Mouse (Mus musculus): ENCODE data around the gene Iqcn.
A peak's percentile ranks its signal among the peaks of the same experiment; 100 is the strongest.

Gene Iqcn

GRCm38 (mm10) chr8:70703287-70703686, at the start of gene Iqcn:
Iqcn (plus strand) TSS chr8:70703457.
- DNase-seq, result no peak

- no peak for DNase-seq
Measured at GRCm38 (mm10) chr8:70654121-70654520, 49.1 kb upstream of the Iqcn start.

DNA sequence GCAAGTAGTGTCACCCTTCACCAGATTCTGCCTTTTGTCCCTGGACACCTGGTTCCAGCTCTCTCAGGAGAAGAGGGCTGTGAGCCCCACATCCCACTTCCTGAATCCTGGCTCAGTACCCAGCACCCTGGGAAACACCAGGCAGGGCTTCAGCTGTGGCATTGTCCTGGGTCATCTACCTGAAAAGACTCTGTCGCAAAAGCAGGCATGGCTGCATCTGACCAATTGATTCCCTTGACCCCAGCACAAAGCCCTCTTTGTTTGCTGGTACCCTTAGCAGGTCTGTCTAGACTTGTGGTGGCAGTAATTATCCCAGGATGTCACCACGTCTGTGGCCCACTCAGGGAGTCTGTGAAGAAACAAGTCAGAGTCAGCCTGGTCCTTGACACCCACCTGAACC, 47.8 kb upstream of the Iqcn start:
- no peak for DNase-seq

GRCm38 (mm10) chr8:70656193-70656790, 47.0 kb upstream of the Iqcn start:
- DNase-seq, result no peak

GRCm38 (mm10) chr8:70657214-70657613, 46.0 kb upstream of the Iqcn start:
- no peak for DNase-seq

- DNase-seq, result no peak
Measured at GRCm38 (mm10) chr8:70657739-70658138, 45.5 kb upstream of the Iqcn start.

DNA sequence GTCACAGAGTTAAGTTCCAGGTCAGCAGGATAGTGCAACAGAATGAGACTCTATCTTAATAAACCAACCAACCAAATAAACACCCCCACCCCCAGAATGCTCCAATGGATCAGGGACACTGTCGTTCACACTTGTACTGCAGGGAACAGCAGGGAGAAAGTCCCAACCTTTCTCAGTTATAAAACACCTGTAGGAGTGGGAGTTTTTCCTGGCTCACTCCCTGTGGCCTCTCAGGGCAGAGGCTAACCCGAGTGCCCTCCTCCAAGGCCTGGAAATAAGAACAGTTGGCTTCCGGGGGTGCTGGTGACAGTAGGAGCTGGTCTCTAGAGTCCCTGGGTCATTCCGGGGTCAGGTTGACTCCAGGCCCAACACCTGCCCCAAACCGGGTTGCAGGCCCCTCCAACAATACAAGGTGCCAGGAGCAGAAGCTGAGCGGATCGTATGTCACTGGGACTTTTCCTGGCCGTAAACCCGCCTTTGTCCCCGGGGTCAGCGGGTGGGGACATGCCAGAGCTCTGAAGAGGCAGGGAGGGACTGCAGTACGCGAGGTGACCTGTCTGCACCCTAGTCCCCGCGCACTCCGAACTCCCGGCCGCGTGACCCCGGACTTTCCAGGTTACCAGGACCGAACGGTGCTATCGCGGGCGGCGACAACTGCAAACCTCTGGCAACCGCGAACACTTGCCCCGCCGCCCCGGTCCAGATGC, 44.2 kb upstream of the Iqcn start:
- peak; percentile 62 for DNase-seq

GRCm38 (mm10) chr8:70659604-70660272, 43.5 kb upstream of the Iqcn start:
- peak; percentile 97 for DNase-seq

DNA sequence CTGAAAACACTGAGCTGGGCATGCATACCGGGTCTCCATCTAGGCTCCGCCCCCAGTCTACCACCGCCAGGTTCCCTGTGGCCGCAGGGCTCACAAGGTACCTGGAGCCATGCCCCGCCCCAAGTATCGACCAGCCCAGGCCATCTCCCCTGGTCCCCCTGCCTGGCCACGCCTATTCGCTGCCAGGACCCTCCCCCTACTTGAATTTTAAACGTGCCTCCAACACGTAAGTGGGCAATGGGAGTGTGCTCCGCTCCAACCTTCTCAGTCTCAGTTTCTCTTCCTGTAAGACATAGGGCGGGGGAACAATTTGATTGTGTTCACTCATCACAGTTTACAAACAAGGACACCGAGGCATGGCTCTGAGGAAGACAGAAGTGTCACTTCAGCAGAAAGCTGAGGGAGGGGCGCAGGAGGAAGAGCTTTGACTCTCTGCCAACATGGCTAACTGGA, 43.0 kb upstream of the Iqcn start, which contains the start of gene Pgpep1:
Gene Pgpep1 (minus strand): TSS at position 116 of the 453 bp plus-strand sequence.
- peak; percentile 68 for DNase-seq

GRCm38 (mm10) chr8:70663691-70664090, 39.6 kb upstream of the Iqcn start:
- DNase-seq, result no peak

DNA sequence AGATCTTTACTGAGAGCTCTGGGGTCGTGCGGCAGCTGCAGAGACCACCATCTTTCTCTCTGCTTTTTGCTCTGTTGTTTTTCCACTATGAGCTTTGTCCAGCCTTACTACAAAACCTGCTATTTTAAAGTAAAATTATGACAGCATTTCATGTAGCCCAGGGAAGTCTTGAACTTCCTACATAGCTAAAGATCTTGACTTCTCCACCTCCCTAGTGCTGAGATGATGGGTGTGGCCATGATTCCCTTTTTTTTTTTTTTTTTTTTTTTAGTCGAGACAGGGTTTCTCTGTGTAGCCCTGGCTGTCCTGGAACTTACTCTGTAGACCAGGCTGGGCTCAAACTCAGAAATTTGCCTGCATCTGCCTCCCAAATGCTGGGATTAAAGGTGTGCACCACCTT, 38.6 kb upstream of the Iqcn start:
- DNase-seq, result no peak

- peak; percentile 87 for DNase-seq
Measured at GRCm38 (mm10) chr8:70665599-70665998, 37.7 kb upstream of the Iqcn start.

DNA sequence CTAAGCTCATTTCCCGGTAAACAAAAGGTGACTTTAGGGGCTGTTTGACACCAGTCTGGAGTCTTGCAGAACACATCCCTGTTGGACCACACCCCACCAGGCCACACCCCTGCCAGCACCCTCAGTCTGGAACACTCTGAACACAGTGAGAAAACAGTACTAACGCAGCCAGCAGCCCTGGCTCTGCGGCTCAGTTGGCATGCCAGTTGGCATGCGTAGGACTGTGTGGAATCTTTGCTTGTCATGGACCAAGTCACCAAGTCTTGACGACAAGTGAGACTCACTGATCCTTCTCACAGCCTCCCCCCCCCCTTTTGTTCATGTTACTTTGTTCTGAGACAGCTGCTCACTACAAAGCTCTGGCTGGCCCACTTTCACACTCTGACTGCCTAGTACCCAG, 36.2 kb upstream of the Iqcn start:
- peak; percentile 57 for DNase-seq

DNA sequence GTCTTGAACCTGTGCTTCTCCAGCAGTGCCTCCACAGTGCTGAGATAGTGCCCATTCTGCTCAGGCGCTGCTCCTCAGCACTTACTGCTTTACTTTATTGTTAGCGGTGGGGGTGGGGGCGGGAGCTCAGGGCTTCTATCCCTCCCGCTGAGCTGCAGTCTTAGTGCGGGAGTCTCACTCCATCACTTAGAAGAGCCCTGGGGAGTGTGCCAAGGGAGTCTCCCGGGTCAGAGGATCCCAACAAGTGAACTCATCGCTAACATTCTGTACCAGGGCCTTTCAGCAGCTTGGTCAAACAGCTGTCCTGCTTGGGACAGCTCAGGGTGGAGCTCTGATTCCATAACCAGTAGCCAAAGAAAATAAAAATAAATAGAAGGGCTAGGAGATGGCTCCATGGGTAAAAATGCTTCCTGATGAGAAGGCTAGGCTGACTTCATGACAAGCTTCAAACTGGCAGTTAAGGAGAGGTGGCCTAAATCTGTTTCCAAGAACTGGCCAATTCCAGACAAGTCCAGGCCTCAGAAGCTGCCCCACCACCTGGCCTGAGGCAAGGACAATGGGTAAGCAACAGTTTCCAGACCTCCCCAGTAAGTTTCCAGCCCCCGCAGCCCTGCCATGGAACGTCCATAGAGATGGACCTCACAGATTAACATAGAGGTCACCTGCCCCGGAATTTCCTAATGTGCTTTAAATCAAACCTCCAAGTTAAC, 31.5 kb upstream of the Iqcn start:
- peak; percentile 80 for DNase-seq

DNA sequence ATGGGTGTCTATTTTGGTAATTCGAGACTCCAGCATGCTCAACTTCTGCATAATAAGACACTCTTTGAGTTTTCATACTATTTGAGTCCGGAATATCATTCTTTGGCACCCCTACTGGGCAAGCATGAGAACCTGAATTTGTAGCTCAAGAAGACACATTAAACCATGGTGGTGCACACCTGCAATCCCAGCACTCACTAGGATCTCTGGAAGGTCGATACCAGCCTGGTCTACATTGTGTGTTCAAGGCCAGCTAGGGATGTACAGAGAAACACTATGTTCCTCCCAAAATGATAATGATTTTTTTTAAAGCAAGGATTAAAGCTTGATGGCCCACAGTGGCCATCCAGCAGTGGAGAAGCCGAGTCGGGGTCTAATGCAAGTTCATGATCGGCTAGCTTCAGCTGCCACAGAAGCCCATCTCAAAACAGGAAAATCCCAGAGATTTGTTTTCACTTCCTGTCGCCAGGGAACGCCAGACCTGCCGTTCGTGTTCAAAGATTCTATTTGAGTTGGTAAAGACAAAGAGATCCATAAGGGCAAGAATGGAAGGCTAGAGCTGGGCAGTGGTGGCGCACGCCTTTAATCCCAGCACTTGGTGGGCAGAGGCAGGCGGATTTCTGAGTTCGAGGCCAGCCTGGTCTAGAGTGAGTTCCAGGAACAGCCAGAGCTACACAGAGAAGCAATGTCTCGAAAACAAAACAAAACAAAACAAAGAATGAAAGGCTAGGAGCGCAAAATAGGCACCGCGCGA, 30.8 kb upstream of the Iqcn start:
- DNase-seq, result no peak

DNA sequence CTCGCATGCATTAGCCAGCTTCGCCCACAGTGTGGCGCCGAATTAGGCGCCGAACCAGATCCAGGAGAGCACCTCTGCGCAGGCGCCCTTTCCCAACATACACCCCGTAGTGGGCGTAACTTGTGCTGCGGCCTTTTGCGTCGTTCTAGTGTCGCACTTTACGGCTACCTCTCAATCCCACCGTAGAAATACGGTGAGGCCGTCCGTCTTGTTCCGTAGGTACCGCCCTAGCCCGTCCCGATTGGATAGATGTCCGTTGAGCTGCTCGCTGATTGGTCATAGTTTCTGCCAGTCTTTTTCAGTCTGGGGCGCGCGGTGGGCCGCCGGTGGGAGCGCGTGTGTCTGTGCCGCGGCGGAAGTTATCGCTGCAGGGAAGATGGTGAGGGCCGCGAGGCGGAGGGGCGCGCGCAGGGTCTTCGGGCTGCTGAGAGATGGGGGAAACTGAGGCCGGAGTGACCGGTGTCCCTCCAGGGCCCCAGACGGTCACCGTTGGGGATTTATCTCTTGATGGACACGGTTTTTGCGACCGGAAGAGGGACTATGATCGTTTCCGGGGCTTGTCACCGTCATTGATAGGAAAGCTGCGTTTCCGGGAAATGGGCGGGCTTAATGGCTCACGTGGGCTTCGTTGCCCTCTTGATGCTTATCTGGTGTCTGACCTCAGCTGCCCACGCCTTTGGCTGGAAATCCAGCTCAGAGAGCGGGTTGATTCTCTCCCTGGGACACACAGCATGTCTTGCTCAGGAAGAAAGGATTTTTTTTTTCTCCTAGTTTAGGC, 30.0 kb upstream of the Iqcn start, which contains the start of gene Lsm4:
Gene Lsm4 (plus strand): TSS at position 170 of the 778 bp plus-strand sequence.
- peak; percentile 98 for DNase-seq

- DNase-seq, result peak; percentile 12
Measured at GRCm38 (mm10) chr8:70674109-70674508, 29.1 kb upstream of the Iqcn start.

DNA sequence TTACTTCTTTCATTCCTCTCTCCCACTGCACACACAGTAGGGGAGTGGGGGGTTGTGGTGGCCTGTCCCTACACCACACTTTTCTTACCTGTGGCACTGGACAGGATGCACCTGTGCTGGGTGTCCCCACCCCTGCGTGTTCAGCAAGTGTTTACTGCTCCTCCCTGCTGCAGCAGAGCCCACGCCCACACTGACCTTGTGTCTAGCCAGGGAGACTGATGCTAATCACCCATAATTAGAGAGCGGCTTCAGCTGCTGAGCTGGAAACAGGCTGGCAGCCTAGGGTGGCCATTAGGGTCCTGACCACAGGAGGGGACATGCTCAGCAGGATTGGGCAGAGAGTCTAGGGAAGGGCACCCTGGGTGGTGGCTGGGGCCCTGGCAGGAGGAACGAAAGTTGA, 28.5 kb upstream of the Iqcn start:
- DNase-seq, result peak; percentile 14

DNA sequence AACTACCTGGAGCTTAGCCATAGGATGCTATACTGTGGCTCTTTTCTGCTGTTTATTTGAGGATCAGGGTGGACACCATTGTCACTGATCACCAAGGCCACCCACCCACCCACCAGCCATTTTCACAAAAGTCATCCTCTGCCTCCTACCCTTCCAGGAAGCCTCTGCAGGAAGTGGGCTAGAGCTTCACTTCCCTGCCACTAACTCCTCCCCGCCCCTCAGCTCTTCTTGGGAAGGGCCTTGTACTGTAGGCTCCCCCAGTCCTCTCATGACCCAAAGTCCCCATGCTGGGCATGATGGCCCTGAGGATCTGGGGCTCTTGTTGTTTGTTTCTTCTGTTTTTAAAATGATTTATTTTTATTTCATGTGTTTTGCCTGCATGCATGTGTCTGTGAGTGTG, 27.9 kb upstream of the Iqcn start:
- DNase-seq, result peak; percentile 4

GRCm38 (mm10) chr8:70677451-70678080, 25.7 kb upstream of the Iqcn start:
- peak; percentile 70 for DNase-seq

DNA sequence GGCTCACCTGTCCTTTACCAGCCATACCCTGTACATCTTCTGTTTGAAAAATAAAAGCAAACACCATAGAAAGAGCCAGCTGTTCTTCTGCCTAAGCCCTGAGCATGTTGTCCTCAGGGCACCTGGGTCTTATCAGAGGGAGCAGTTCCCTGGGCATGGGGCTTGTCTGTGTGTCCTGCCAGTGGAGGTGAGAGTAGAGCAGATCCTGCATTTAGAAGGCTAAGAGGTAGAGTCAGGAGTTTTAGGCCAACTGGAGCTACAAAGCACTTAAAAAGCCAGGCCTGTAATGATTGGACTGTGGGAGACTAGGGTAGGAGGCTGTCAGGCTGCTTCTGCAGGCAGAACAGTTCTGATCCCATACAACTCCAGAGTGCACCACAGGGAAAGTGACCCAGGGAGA, 24.6 kb upstream of the Iqcn start:
- DNase-seq, result no peak

All from kidney, postnatal 14 days (tissue).